Mouse (Mus musculus): ENCODE data around the gene Arhgef2. TPM values are rescaled to one million over a fixed set of nuclear protein-coding genes. Genes with fewer than 3 reads are reported as not detected.

The Arhgef2 gene
- total RNA-seq, 2 experiments from 2014 or later = 219 to 239 TPM

DNA sequence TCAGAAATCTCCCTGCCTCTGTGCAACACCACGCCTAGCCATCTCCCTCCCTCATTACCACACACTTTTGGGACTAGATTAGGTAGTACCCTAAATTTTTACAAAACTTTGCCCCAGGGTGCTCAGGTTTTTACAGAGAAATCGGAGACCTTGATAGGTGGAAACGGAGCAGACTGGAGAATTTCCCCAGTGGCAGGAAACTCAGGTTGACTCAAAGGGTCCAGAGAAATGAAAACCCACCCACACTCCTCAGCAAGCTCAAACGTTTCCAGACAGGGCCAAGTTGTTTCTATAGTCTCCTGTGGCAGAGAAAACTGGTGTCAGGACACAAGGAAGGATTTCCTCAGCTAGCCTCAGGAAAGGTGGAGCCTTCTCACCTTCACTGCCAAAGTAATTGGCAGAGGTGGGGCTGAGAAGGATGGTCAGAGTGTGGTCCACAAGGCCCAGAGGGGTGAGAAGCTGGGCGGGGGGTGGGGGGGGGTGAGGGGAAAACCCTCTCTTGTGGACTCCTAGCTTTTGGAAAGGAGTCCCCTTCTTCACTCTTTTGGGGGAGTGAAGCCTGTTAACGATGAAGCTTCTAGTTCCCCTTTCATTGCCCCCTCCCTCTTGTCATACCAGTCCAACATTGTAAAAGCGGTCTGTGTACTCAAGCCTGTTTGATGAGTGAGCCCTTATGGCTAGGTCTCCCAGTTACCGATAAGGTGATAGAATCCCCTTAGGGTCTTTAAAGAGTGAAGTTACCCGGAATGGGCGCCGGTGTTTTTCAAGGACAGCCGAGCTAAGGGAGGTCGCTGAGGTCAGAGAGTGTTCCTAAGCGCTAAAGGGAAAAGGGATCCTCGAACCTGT, 14.6 kb downstream of the Arhgef2 start:
- no peak for DNase-seq (ENCODE audit: low spot score in 2 of 2)

DNA sequence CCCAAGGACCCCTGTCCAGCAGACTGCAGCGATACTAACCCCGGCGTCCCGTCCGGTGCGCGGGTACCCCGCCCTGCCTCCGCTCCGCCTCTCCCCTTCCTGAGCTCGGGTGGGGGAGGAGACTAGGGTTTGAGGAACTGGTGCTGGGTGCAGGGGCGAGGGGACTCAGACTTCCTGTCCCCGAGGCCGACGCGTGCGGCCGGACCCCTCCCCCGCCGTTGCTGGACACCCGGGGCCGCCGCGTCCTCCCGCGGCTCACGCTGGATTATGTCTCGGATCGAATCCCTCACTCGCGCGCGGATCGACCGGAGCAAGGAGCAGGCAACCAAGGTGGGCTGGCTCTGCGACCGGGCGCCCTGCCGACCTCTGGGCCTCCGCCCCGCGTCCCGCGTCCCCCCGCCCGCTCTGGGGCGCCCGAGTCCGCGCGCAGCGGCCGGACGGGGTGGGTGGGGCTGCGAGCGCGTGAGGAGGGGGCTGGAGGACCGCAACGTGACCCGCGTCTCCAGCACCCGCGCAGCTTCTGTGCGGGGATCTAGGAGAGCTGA, 15.3 kb downstream of the Arhgef2 start:
- no peak for DNase-seq (ENCODE audit: low spot score in 2 of 2)

GRCm38 (mm10) chr3:88621537-88622112, 15.9 kb downstream of the Arhgef2 start:
- DNase-seq (ENCODE audit: low spot score in 2 of 2) = no peak

DNA sequence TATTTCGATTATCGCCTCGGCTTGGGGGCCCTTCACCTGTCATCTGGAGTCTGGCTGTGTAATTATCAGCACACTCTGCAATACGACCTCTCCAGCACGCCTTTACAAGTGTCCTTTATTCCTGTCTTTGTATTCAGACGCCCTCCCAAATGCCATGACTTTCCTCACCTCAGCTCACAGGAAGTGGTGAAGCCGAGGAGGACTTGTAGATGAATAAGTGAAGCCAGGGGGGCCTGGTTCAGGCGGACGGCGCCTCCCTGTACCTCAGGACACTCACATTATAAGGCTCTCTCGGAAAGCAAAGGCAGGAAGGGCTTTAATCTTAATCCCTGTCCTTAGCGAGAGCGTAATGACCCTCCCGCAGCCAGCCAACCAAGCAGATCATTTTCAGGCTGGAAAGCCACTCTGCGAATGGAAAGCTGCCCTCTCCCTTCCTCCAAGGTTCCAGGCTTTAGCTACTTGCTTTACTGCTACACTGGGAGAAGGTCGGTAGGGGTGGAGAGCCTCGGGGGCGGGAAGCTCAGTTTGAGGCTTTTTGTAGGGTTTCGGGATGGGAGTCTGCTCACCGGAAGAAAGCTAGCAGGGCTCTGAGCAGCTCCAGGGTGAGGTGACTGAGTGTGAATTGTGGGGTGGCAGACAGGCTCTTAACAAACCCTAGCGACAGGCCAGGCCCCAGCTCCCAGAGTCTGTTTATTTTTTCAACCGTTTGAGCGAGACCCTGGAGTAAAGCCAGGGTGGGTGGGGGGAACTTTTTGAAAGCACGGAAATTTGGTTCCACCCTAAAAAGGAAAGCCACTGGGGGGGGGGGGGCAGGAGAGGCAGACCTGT, 16.6 kb downstream of the Arhgef2 start:
- no peak for DNase-seq (ENCODE audit: low spot score in 2 of 2)

DNA sequence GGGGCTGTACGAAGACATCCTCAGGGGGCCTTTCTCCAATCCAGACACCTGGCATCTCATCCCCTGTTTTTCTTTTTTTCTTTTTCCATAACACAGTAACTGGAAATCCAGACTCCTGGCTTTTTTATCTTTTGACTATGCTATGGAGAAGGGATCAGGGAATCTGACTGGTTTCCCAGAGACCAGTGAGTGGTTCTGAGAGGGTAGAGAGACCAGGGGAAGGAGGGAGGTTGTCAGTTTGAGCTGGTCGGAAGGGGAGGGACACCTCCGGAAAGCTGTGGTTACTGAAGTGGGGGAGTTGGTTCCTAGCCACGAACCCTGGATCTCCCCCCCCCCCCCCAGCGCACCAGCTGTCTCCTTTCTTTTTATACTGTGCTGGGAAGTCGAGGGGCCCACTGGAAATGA, 17.2 kb downstream of the Arhgef2 start:
- DNase-seq (ENCODE audit: low spot score in 2 of 2) = no peak

DNA sequence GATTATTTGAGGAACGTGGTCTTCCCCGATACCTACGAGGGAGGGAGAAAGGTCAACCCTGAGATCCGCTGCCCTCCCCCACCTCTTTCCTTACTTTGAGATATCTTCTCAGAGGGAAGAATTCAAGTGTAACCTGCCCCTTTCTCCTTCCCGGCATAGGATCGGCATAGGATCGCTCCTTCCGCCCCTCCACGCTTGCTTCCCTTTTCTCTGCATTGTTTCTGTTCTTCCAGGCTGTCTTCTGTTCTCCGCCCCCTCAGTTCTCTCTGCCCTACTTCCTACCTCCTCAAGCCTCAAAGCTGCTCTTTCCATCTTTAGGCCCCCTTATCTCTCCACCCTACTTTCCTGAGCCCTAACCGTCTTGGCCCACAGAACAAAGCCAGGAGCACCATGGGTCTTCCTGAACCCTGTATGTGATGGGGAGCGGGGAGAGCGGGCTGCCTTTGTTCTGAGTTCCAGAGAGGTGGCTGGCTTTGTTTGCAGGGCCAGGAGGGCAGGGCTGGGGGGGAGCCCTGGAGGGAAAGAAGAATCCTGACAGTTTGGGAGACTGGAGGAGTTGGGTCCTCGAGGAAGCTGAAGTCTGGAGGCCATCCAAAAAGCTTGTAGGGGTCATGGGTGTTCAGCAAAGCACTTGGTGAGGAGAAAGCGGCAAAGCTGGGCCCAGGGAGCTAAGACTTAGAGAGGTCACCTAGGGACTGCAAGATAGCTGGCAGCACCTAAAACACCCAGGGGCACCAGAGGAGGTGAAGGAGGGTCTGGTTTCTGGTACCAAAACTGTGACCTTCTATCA, 17.8 kb downstream of the Arhgef2 start:
- DNase-seq (ENCODE audit: low spot score in 2 of 2) = peak; percentile 53 to 64

GRCm38 (mm10) chr3:88624324-88624723, 18.6 kb downstream of the Arhgef2 start:
- no peak for DNase-seq (ENCODE audit: low spot score in 2 of 2)

DNA sequence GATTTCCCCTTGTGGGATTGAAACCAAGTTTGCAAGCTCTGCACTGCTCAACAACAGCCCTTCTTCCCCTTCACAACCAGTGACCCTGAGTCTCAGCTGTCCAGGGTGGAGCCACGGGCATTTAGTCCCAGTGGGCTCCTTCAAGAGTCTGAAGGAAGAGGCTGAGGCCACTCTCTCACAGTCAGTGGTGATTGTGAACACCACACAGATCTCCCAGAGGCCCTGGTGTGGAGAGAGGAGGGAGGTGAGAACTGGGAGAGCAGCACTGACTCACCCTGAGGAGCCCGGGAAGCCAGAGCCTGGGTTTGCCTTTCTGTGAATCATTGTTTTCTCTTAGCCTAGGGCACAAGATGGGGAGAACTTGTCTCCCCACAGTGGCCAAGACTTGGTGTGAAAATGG, 19.2 kb downstream of the Arhgef2 start:
- DNase-seq (ENCODE audit: low spot score in 2 of 2) = no peak

- no peak for DNase-seq (ENCODE audit: low spot score in 2 of 2)
Measured at GRCm38 (mm10) chr3:88625531-88625930, 19.8 kb downstream of the Arhgef2 start.

DNA sequence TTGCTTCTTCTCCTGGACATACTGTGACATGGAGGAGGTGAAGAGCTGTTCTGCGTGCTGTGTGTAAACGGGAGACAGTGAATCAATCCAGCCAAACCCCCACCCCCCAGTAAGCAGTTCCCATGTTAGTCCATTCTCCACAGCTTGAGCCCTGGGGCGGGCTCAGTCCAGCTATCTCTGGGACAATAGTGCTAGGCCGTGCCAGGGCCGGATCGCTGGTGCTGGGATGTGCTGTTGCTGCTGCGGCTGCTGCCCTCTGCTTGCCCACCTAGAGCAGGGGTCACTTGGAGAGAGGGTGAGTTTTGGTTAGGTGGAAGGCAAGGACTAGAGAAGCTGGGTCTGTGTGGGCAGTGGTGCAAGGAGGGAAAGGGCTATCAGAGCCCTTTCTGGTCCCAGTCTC, 20.6 kb downstream of the Arhgef2 start:
- DNase-seq (ENCODE audit: low spot score in 2 of 2) = no peak

DNA sequence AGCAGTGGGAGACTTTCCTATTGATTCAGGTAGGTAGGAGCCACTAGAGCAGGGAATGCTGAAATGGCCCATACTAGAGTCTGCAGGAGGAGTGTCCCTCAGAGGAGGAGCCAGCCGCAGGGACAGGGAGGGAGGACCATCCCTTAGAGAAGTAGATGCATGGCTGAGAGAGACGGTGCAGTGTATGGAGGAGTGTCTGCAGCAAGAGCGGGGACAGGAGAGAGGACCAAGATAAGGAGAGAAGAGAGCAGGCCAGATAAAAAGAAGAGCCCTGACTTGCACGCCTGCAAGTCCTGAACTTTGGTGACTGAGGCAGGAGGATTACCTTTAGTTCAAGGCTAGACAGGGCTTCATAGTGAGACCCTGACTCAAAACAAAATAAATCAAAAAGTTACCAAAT, 21.3 kb downstream of the Arhgef2 start:
- no peak for DNase-seq (ENCODE audit: low spot score in 2 of 2)

GRCm38 (mm10) chr3:88627535-88627934, 21.8 kb downstream of the Arhgef2 start:
- no peak for DNase-seq (ENCODE audit: low spot score in 2 of 2)

GRCm38 (mm10) chr3:88628766-88629165, 23.0 kb downstream of the Arhgef2 start:
- DNase-seq (ENCODE audit: low spot score in 2 of 2) = no peak

DNA sequence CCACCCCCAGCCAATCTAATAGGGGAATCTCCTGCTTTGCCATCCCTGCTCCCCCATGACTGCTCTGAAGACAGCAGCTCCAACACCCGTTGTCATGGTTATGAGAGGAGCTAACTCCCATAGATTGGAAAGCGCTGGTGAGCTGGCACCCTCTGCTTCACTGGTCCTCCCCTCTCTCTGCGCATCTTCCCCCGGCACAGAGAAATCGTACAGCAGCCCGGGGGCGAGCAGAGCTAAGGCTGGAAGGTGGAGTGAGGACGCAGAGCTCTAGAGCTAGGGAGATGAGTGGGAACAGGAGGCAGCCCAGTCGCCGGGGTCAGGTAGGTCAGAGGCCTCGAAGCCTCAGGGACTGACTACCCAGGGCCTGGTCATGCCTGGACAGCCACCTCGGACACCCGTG, 23.5 kb downstream of the Arhgef2 start:
- DNase-seq (ENCODE audit: low spot score in 2 of 2) = peak; percentile 74 to 87

GRCm38 (mm10) chr3:88630018-88630417, 24.3 kb downstream of the Arhgef2 start:
- no peak for DNase-seq (ENCODE audit: low spot score in 2 of 2)

GRCm38 (mm10) chr3:88630849-88631341, 25.1 kb downstream of the Arhgef2 start:
- DNase-seq (ENCODE audit: low spot score in 2 of 2) = peak; percentile 71 to 83

GRCm38 (mm10) chr3:88631921-88632587, 26.3 kb downstream of the Arhgef2 start:
- no peak for DNase-seq (ENCODE audit: low spot score in 2 of 2)

GRCm38 (mm10) chr3:88633056-88633455, 27.3 kb downstream of the Arhgef2 start:
- no peak for DNase-seq (ENCODE audit: low spot score in 2 of 2)

- no peak for DNase-seq (ENCODE audit: low spot score in 2 of 2)
Measured at GRCm38 (mm10) chr3:88635506-88636275, 29.9 kb downstream of the Arhgef2 start.
